Mouse (Mus musculus): ENCODE measurements at regions not wholly inside any gene's neighbourhood (a gene's known extent, or its start where the extent isn't known, plus 50 kb on each side); places are given as distances from the start of the nearest gene placed in this dataset.

GRCm38 (mm10) chr2:160584568-160584967 lies 61.1 kb upstream of the Top1 start:
- Histone ChIP-seq H3K36me3 (no peaks in the 10 kb centered on the region), H3K4me1 (replicated peaks) (no peaks in the 10 kb centered on the region), H3K9me3 (replicated peaks) (no peaks in the 10 kb centered on the region; the same call in 1 of the 2 replicates), H3K4me2 (no peak overlapping the region), H3K9ac (no peak overlapping the region), H3K4me3 (no peak overlapping the region), H3K27me3 (replicated peaks) (peaks cover 63% of the 10 kb centered on the region), H3K27ac (ENCODE audit: poor library complexity, severe bottlenecking) (no peak overlapping the region)
- 57% methylated on average over 9 of the region's 9 CpGs for WGBS
- no peak for ATAC-seq (ENCODE audit: insufficient number of reproducible peaks, low FRiP score)

- Histone ChIP-seq H3K27me3 (replicated peaks) (peaks cover 40% of the 10 kb centered on the region), H3K4me2 (no peak overlapping the region), H3K9me3 (replicated peaks) (no peaks in the 10 kb centered on the region; the same call in 1 of the 2 replicates), H3K27ac (ENCODE audit: poor library complexity, severe bottlenecking) (no peak overlapping the region), H3K4me3 (no peak overlapping the region), H3K36me3 (no peaks in the 10 kb centered on the region), H3K4me1 (replicated peaks) (no peaks in the 10 kb centered on the region), H3K9ac (no peak overlapping the region)
- WGBS = 80% methylated on average over 9 of the region's 9 CpGs
- ATAC-seq (ENCODE audit: insufficient number of reproducible peaks, low FRiP score) = no peak
These were observed 58.5 kb upstream of the Top1 start for GRCm38 (mm10) chr2:160587015-160587835.

GRCm38 (mm10) chr2:160588401-160588800 lies 57.3 kb upstream of the Top1 start:
- WGBS = 85% methylated on average over 9 of the region's 9 CpGs
- H3K4me1 ChIP-seq (replicated peaks) = no peaks in the 10 kb centered on the region

DNA sequence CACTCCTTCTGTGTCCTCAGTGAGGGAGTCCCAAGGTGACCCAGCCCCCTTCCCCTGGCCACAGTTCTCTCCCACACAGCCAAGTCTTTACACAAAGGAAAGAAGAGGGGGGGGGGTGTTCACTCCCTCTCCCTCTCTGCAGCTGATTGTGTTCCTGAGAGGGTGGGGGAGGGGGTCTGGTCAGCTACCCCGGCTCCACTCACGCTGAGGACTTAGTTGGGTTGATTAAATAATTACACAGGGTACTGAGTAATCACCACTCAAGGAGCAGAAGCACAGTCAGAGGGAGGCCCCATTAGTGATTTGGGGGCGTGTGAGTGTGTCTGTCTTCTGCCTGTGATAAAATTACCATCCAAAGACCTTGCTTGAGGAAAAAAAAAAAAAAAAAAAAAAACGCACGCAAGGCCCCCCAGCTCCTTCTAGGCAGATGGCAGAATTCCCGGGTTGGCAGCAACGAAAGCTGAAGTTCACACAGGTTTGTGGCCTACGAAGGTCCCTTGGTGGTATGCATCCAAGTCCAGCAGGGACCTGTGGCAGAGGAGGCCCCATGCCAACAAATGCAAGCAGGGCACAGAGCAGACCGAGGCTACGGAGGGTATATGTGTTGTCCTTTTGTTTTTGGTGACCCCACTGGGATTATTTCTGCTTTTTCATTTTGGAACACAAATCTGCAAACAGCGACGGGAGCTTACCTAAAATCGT lies 55.3 kb upstream of the Top1 start:
- Histone ChIP-seq H3K4me2 (no peak overlapping the region), H3K27ac (ENCODE audit: poor library complexity, severe bottlenecking) (no peak overlapping the region), H3K9me3 (replicated peaks) (no peaks in the 10 kb centered on the region; the same call in 1 of the 2 replicates), H3K9ac (no peak overlapping the region), H3K4me3 (no peak overlapping the region), H3K27me3 (replicated peaks) (peaks cover 19% of the 10 kb centered on the region), H3K36me3 (no peaks in the 10 kb centered on the region), H3K4me1 (replicated peaks) (no peaks in the 10 kb centered on the region)
- WGBS = 50% methylated on average over 13 of the region's 13 CpGs
- ATAC-seq (ENCODE audit: insufficient number of reproducible peaks, low FRiP score) = no peak

More at GRCm38 (mm10) chr2:160588401-160588800, 57.3 kb upstream of the Top1 start:
- H3K4me2 ChIP-seq = no peak overlapping the region
- no peak overlapping the region for H3K4me3 ChIP-seq
- no peak overlapping the region for H3K9ac ChIP-seq
- no peaks in the 10 kb centered on the region for H3K36me3 ChIP-seq
- no peaks in the 10 kb centered on the region; the same call in 1 of the 2 replicates for H3K9me3 ChIP-seq (replicated peaks)
- H3K27ac ChIP-seq (ENCODE audit: poor library complexity, severe bottlenecking) = no peak overlapping the region
- peaks cover 36% of the 10 kb centered on the region for H3K27me3 ChIP-seq (replicated peaks)
- no peak for ATAC-seq (ENCODE audit: insufficient number of reproducible peaks, low FRiP score)

DNA sequence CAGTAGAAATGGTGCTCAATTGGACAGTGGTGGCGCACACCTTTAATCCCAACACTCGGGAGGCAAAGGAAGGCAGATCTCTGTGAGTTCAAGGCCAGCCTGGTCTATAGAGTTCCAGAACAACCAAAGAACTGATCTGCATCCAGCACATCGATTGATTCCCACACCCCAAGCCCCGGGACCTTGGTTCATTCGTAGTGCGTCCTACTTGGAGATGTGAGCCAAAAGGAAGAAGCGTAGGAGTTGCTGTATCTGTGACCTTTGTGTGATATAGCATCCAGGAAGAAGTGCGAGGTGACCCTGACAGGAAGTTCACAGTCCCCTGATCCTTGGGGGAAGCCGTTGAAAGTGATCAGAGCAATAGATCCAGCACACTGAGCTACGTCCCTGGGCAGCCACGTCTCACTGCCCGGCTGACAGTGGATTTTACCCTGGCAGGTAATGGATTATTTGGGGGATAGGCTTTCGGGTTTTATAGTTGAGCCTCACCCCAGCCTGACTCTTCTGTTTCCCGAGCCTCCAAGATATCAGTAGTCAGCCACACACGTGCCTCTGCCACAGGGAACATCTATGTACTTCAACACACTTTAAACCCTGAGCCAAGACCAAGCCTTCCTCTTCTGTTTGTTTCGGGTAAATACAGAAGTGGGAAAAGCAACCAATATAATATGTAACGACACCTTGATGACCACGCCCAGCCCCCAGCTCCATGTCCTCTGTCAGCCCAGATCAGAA lies 54.1 kb upstream of the Top1 start:
- Histone ChIP-seq H3K4me3 (no peak overlapping the region), H3K4me1 (replicated peaks) (no peaks in the 10 kb centered on the region), H3K27ac (ENCODE audit: poor library complexity, severe bottlenecking) (no peak overlapping the region), H3K9me3 (replicated peaks) (no peaks in the 10 kb centered on the region; the same call in 1 of the 2 replicates), H3K9ac (no peak overlapping the region), H3K4me2 (no peak overlapping the region), H3K36me3 (no peaks in the 10 kb centered on the region), H3K27me3 (replicated peaks) (0 out of 2 replicates have a peak, but pooled peaks cover 8% of the 10 kb centered on the region)
- WGBS = 75% methylated on average over 18 of the region's 18 CpGs
- ATAC-seq (ENCODE audit: insufficient number of reproducible peaks, low FRiP score) = no peak

- ATAC-seq (ENCODE audit: insufficient number of reproducible peaks, low FRiP score) = no peak
- WGBS = 4% methylated on average over 2 of the region's 2 CpGs
- H3K9ac ChIP-seq = no peak overlapping the region
These were observed 52.7 kb upstream of the Top1 start for GRCm38 (mm10) chr2:160593035-160593434.

More at GRCm38 (mm10) chr2:160593035-160593434, 52.7 kb upstream of the Top1 start:
- H3K4me1 ChIP-seq (replicated peaks) = no peaks in the 10 kb centered on the region
- no peaks in the 10 kb centered on the region for H3K9me3 ChIP-seq (replicated peaks)
- H3K4me2 ChIP-seq = no peak overlapping the region
- no peaks in the 10 kb centered on the region for H3K36me3 ChIP-seq
- H3K27me3 ChIP-seq (replicated peaks) = 0 out of 2 replicates have a peak, but pooled peaks cover 8% of the 10 kb centered on the region
- H3K4me3 ChIP-seq = no peak overlapping the region
- H3K27ac ChIP-seq (ENCODE audit: poor library complexity, severe bottlenecking) = no peak overlapping the region
